Mouse (Mus musculus) cerebellum, adult (tissue): Measurements from ENCODE around the gene Slf1.

Experiments used
- ATAC-seq: cut with Nextera tagmentation; 2 replicates; pipeline ENCODE4 v1.9.2; 2017; ENCODE audit warnings: mild to moderate bottlenecking, moderate library complexity, mixed read lengths; ENCODE audit not compliant: insufficient number of reproducible peaks, low FRiP score, low TSS enrichment

Gene Slf1

DNA sequence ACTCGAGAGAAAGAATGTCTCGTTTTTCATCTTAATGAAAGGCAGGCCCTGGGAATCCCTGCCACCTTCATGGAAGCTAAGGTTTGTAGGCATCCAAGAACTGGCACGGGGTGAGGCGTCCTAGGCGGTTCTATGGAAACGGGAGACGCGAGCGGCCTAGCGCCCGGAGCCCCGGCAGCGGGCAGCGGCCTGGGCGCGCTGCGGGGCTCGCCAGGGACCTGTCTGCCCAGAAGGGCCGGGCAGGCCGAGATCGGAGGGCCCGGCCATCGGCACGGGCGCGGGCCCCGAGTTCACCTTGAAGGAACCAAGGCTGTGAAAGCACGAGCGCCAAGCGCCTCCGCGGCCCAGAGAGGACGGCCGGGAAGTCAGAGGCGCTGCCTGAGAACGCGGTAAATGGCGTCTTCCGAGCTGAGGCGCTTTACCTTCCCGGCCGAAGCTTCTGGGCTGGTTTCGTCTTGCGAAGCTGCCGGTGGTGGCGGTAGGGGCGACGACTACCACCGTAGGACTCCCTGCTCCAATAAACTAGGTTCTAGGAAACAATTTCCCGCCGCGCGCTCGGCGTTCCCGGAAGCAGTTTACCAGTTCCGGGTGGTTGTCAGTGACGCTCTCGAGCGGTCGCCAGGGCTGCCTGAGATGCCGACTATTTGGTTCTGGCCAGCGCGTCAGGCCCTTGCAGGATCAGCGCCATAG is at the start of gene Slf1, which contains the start of gene 2210408I21Rik:
Slf1 (minus strand) TSS at position 543 of the 690 bp plus-strand sequence.
2210408I21Rik (plus strand) TSS at position 610 of the 690 bp plus-strand sequence.
- ATAC-seq: peak; percentile 99

DNA sequence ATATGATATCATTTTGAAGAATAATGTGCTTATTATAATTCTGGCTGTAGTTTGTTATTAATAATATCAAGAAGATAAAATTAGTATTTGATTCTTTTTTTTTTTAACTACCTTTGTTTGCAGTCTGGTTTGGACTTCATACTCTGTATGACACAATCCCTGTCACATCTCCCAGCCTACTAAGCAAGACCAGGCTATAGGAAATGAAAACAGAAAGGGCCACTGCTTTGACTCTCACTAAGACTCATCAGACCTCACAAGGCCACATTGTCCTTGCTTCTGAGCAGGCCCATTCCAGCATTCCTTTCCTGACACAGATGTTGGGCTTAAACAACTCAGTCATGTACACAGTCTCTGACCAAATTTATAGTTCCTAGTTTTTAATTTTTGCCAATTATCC is 42.7 kb upstream of the Slf1 start:
- ATAC-seq: no peak

DNA sequence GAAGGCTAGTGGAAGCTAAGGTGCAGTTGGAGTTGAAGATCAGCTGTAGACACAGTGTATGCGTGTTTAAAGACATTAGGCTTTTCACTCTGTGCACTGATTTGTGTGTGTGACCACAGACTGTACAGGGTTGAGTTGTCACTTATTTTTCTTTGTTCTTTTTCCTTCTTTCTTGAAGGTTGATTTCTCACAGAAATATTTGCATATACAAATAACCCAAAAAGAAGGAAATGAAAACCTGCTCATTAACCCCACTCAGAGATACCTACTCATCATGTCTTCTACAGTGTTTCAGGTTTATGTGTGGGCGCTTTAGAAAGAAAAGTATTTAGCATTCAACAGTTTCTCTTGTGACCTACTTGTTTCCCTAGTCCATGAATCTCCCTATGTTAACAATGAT is 5.6 kb upstream of the Slf1 start:
- no peak for ATAC-seq

DNA sequence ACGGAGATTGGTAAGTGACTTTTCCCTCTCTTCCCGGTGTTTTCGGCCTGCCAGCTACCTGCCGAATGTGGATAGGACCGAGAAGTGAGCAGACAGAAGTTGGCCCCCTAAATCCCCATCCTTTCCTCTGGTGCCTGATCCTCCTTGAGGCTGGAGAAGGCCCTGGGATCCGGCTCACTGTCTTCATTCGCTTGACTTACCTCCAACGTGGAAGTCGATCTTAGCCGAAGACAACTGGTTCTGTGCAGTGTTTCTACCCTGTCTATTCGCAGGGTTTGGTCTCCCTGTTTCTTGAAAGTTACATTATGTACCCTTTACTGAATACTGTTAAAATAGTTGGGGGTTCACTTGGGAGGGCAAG is 328 bp upstream of the Slf1 start:
- ATAC-seq: peak; percentile 78; the same call in 1 of the 2 replicates

DNA sequence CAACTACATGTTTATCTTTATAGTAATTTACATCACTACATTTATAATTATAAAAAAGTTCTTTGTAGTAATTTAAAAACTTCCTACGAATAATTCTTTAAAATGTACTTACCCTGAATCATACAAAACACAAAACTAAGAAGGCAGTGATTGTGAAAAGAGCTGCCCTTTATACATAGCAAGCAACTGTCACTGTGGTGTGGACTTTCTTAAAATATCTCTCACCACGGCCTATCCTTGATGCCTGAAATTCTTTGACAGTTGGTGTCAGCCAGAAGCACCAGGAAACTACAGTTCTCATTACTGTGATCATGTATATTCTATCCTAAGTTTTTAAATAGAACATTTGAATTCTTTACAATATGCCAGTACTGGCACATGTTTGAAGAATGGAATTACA is 4.1 kb downstream of the Slf1 start:
- no peak for ATAC-seq

DNA sequence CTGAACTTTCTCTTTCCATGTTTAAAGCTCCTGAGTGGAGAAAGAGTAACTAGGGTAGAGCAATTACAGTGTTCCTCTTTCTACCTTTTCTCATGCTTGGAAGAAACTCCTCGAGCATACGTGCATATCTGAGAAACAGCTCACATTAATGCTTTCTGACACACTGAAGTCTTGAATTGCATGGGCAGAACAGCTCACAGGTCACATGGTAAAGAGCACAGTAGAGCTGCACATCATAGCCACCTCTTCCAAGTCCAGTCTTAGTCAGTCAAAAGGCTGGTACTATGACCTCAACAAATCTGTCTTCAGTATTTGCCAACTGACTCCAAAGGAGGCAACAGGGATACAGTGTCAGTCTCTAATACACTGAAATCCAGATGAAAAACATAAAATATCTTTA is 7.0 kb downstream of the Slf1 start:
- no peak for ATAC-seq

DNA sequence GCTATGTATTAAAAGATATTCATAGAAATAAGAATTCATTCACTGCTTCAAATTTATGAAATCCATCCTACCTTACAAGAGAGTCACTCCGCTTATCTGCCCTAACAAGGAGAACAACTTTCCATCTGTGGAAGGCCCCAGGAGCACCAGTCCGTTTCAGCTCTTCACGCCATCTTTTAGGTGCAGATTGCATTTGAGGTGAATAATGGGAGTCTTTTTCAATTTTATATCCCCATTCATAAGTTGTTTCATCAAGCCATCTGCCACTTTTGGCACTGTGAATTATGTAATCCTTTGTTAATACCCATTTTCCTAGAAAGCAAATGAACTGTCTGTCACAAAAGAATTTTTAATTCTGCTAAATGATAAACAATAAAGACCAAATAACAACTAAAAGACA is 10.1 kb downstream of the Slf1 start:
- no peak for ATAC-seq

DNA sequence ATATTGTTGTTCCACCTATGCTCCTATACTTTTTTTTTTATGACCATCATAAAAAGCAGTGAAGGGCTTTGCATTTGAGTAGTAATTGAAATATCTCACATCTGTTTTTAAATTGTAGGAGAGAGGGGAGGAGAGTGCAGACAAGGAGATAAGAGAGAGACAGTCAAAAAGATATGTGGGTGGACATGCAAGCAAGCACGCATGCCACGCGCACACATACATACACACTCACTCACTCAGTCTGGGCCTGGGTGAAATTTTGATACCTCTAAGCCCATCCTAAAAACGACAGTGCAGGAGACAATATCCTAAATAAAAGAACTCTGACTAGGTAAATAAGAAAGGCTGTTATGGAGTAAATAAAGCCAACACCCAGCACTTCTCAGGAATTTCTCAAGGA is 16.6 kb downstream of the Slf1 start:
- no peak for ATAC-seq

DNA sequence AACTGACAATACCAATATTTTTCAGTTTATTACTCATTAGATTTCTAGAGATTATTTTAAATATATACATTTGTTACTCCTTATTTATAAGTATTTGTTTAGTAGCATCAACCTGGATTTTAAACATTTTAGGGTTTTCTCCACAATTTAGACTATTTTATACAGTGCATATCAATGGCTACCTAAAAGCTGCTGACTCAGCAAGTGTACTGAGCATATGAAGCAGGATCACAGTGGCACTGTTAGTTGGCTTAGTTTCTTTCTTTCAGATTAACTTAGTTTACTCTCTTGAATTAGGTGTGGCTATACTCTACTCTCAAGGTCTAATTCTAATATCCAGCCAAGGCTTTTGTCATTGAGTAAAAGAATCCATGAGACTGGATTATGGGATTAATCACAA is 27.5 kb downstream of the Slf1 start:
- no peak for ATAC-seq

DNA sequence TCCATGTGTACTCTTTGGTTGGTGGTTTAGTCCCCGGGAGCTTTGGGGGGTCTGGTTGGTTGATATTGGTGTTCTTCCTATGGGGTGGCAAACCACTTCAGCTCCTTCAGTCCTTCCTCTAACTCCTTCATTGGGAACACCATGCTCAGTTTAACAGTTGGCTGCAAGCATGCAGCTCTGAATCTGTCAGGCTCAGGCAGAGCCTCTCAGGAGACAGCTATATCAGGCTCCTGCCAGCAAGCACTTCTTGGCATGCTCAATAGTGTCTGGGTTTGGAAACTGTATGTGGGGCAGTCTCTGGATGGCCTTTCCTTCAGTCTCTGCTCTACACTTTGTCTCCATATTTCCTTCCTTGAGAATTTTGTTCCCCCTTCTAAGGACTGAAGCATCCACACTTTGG is 42.4 kb downstream of the Slf1 start:
- peak; percentile 80 for ATAC-seq

DNA sequence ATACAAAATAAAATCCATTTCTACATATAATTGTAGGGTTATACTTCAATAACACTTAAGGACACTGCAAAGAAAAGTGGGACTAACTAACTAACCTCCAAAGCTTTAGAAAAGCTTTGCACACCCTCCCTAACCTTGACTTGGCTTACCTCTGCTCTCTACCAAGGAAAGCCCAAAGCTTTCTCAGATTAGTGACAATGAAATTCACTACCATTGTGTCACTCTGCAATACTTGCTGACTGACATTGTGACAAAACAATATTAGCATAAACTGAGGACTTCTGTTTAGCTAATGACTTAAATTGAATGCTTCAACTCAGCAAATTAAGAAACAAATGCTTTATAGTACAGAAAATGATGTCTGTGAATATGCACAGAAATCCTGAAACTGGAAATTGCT is 63.2 kb downstream of the Slf1 start:
- no peak for ATAC-seq

DNA sequence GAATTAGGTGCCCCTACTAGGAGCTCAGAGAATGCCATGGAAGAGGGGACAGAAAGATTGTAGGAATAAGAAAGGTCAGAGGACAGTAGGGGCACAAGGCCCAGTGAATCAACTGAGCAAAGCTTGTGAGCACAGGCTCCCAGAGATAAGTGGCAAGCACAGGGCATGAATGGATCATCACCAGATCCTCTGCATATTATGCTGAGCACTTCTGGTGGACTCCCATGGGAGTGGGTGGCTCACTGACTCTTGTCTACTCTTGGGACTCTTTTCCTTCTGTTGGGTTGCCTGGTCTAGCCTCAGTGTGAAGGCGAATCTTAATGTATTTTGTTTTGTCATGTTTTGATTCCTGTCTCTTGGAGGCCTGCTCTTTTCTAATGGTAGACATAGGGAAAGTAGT is 66.4 kb downstream of the Slf1 start:
- ATAC-seq: no peak

DNA sequence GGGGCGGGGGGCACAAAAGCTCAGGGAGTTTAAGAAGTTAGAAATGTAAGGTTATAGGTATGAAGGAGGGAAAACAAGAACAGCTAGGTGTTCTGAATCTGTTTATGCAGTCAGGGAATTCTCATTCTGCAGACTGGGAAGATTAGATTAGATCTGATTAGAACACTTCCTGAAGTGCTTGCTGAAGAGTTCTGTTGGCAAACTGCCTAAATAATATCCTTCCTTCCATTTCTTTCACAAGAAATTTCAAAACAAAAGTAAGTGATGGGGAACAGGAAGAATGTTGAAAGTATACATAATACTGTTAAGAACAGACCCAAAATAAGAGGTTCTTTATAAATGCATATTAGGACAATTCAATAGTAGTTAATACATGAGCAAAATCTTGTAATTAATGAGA is 72.1 kb downstream of the Slf1 start:
- no peak for ATAC-seq

DNA sequence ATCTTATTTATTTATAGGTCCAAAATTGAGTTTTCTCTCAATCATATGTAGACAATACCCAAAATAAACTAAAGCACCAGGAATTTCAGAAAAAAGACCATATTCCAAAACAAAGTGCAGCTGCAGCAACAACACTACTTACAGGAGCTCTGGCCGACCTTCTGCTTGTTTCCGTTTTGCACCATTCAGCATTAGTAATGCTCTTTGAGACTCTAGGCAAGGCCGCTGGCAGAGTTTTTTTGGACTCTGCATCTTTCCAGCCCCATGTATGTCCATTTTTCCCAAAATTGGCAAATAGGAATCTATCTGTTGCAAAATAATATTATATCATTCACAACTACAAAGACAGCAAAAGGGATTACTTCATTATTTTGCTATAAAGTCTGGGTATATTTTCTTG is 85.5 kb downstream of the Slf1 start:
- no peak for ATAC-seq

DNA sequence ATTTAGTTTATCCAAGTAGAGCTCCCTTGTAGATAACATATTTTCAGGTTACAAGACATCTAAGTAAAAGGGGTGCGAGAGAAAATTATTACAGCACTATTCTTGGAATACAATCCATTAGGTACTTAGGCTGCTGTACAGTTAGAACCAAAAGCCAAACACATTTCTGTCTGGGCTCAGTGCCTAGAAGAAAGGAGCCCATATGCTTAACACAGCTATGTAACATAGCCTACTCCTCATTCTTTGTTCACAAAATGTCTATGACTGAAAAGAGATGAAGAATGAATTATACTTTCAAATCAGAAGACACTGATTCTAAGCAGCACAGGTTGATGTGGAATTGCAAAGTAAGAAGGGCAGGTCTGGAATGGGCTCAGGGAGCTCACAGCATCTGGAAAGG is 86.8 kb downstream of the Slf1 start:
- ATAC-seq: peak; percentile 93

DNA sequence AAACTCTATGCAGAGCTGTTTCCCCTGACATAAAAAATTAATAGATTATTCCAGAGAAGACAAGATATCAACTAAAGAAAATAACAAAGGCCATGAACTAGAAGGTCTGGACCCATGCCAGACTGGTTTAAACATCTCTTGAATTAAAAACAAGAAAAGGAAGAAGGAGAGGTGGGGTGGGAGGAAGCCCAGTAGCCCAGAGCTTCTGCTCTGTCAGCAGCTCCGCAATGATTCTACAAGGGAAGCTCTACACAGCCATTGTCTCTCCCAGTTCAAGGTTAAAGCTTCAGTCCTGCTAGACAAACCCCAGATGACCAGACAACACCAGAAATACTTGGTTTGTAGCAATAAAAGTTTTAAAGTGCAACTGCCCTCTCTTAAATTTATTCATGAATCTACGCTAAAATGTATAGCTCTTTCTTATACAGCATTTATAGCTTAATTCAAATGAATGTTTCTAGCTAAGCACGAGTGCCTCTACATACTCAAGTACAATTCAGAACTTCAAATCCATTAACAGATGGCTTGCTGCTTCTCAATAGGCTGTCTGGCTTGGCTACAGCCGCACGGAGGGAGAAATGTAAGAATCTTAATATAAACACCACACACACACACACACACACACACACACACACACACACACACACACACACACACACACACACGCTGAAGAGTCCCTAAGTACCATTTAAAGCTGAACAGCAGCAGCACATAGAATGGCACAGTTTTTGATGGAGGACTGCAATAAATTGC is 87.9 kb downstream of the Slf1 start:
- ATAC-seq: peak; percentile 42; the same call in 1 of the 2 replicates

DNA sequence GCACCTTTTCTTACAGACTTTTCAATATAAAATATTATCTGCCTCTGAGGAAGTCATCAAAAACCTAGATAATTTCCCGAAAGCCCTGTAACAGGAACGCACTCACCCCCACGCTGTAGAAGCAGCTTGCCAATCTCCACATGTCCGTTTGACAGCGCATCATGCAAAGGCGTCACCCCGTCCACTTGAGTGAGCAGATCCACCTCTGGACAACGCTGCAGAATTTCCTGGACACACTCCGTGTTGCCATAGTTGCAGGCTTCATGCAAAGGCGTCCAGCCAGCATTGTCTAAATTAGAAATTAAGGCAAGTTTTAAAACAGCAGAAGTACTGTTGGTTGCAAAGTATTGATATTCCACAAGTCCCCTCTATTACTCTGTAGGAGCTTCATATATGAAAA is 88.9 kb downstream of the Slf1 start:
- no peak for ATAC-seq

DNA sequence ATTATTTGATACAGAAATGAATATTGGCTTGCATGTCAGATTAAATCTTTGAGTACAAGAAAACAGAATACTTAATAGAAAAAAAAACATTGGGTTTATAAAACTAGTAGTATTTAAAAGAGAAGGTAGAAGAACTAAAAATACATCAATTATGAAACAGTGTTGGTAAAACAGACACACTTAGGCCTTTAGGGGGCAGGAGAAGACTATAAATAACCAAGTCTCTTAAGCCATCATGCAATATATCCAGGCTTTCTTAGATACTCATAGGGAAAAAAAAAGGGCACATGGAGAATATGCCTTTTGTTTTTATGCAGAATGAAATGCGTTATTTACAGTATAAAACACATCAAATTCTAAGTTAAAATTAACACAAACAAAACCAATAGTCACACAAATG is 89.9 kb downstream of the Slf1 start:
- no peak; the same call in 1 of the 2 replicates for ATAC-seq

DNA sequence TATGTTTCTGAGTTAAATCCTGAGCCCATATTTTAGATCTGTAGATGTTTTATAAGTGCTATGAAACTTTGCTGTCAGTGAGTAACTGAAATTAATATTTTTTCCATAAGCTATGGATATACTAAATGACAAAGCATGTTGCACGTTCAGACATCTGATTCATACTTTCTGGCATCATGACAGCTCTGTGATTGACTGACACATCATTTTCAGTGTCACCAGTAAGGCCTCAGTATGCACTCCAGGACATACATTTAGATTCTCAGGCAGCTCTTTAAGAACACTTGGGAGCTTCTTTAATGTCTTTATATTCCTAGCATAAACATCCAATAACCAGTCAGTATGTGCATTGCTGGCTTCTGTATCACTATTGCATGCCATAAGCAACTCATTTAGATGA is 91.9 kb downstream of the Slf1 start:
- no peak for ATAC-seq

DNA sequence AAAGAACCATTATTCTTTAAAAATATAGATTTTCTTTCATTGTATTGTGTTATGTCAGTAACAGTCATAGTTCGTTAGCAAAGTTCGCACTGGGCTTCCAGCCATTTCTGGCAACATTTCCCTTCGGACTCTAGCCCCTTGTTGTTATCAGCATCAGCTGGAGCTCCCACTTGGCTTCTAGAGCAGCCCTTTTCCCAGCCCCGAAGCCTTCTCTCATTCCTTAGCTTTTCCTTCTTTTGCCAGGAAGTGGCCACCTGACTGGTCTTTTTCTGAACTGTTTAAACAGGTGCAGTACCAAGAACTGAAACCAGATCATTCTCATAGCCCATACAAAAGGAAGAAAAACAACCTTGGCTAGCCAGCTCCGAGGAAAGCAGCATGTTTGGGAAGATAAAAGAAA is 105.7 kb downstream of the Slf1 start:
- ATAC-seq: no peak

DNA sequence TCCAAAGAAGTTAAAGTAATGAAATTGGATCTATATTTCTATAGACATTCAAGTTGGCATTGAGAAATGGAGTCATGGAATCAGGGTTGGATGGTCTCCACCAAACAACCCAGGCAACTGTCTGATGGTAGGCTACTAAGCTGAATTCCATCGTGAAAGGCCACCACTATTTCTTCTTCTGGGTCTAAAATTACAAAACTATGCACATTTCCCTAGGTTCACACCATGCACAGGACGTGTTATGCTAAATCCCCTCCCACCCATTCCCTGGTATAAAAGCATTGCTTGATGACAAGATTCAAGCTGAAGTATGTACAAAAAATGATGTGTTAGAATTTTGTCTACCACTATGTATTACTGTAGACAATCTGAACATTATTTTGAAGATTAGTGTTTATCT is 116.4 kb downstream of the Slf1 start:
- ATAC-seq: no peak

DNA sequence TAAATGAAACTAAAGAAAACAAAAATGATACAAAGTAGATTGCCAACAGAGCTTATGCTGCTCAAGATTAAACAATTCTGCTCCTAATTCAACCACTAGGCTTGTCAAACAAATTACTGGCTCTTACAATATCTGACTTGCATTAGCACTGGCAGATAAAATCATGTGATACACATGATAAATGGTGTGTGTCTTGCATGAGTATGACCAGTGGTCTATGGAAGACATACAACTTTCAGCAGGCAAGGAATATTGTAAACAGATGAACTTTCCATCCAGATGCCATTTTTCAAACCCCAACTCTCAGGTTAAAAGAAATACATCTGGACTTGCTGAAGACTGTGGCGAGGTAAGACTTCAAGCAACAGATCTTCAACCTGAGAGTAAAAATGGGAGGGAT is 131.6 kb downstream of the Slf1 start:
- no peak for ATAC-seq
